Mouse (Mus musculus) limb, embryonic 13.5 days (tissue): ENCODE results near the gene Lhpp. TPM values are rescaled to one million over a fixed set of nuclear protein-coding genes. Genes with fewer than 3 reads are reported as not detected.

ENCODE experiments used
- ATAC-seq: fragments of 200-750 bp; cut with Nextera tagmentation; 2 replicates; pipeline ENCODE4 v1.8.0; 2017; ENCODE audit warnings: low read depth, moderate number of reproducible peaks, moderate TSS enrichment; ENCODE audit not compliant: low FRiP score
- H3K27ac ChIP-seq: fragments of 300-500 bp; sonication (generic); 2 replicates; pipeline ENCODE4 v1.5.1; 2015; ENCODE audit warnings: inconsistent platforms, mild to moderate bottlenecking, moderate library complexity
- H3K27me3 ChIP-seq: fragments of 300-500 bp; sonication (generic); 2 replicates; pipeline ENCODE4 v1.6.1; 2015; ENCODE audit warnings: mild to moderate bottlenecking, inconsistent platforms
- H3K36me3 ChIP-seq: fragments of 300-500 bp; sonication (generic); 2 replicates; pipeline ENCODE4 v1.6.1; 2015; ENCODE audit warnings: inconsistent platforms, mild to moderate bottlenecking, moderate library complexity
- H3K4me1 ChIP-seq: fragments of 300-500 bp; sonication (generic); 2 replicates; pipeline ENCODE4 v1.6.1; 2015; ENCODE audit warnings: inconsistent platforms
- H3K4me2 ChIP-seq: fragments of 300-500 bp; sonication (generic); replicated peaks from 2 replicates; pipeline ENCODE4 v1.6.1; 2015; ENCODE audit warnings: inconsistent platforms, mild to moderate bottlenecking, moderate library complexity
- H3K4me3 ChIP-seq: fragments of 300-500 bp; sonication (generic); 2 replicates; pipeline ENCODE4 v1.5.1; 2015; ENCODE audit warnings: moderate library complexity, mild to moderate bottlenecking, inconsistent platforms
- H3K9ac ChIP-seq: fragments of 300-500 bp; sonication (generic); 2 replicates; pipeline ENCODE4 v1.6.1; 2015; ENCODE audit warnings: mild to moderate bottlenecking, inconsistent platforms
- H3K9me3 ChIP-seq: fragments of 300-500 bp; sonication (generic); 2 replicates; pipeline ENCODE4 v1.6.1; 2016; ENCODE audit warnings: inconsistent platforms
- WGBS: fragments of 180-500 bp; shearing (Covaris S2); methylation state at CpG from one replicate; pipeline ENCODE4 v1.1.7; 2015; 5-methylcytosine and 5-hydroxymethylcytosine counted together
- polyA plus RNA-seq: library from polyadenylated mRNA; unstranded; fragments of >200 nt; fragmentation: Nextera tagmentation; extraction: Ambion mirVana; gene quantifications from 2 replicates; pipeline ENCODE4 v1.2.1, GENCODE M21; 2015

Lhpp gene
- polyA plus RNA-seq, 1 experiment from 2014 or later = 22.6 TPM

- no peaks in the 10 kb centered on the region for H3K27me3 ChIP-seq
- no peaks in the 10 kb centered on the region for H3K36me3 ChIP-seq
- no peak overlapping the region for H3K9ac ChIP-seq
- H3K4me1 ChIP-seq = peaks cover 9% of the 10 kb centered on the region; the same call in 1 of the 2 replicates
- H3K4me3 ChIP-seq = no peak overlapping the region
- no peaks in the 10 kb centered on the region for H3K9me3 ChIP-seq
- no peak overlapping the region for H3K27ac ChIP-seq
- peak; percentile 57 for ATAC-seq
- 62% methylated on average over 17 of the region's 17 CpGs for WGBS
- H3K4me2 ChIP-seq = no peak overlapping the region
These were observed 63.7 kb downstream of the Lhpp start for GRCm38 (mm10) chr7:132673931-132674755.

- WGBS = 90% methylated on average over 2 of the region's 2 CpGs
- Histone ChIP-seq H3K27ac (no peak overlapping the region), H3K27me3 (no peaks in the 10 kb centered on the region), H3K36me3 (no peaks in the 10 kb centered on the region), H3K4me1 (peaks cover 9% of the 10 kb centered on the region; the same call in 1 of the 2 replicates), H3K9ac (no peak overlapping the region), H3K4me2 (no peak overlapping the region), H3K9me3 (no peaks in the 10 kb centered on the region), H3K4me3 (no peak overlapping the region)
- ATAC-seq = no peak
These were observed 65.5 kb downstream of the Lhpp start for GRCm38 (mm10) chr7:132675922-132676321.

DNA sequence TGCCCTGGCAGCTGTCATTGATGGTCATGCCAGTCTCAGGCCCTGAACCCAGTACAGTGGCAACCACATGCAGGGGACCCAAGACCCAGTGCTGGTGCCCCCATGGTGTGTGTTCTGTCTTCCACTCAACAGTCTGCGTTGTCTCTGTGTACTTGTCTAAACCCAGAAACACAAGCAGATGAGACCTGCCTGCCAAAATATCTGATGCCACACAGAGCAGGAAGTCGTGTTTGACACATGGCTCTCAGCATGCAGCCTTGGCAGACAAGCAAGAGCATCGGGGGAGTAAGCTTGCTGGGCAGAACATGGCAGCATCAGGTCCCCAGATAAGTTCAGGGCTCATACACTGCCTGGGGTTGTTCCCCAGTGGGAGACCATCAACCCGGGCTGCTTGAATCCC lies 68.7 kb downstream of the Lhpp start:
- Histone ChIP-seq H3K4me2 (no peak overlapping the region), H3K27ac (no peak overlapping the region), H3K27me3 (no peaks in the 10 kb centered on the region), H3K4me3 (no peak overlapping the region), H3K9me3 (no peaks in the 10 kb centered on the region), H3K4me1 (peaks cover 13% of the 10 kb centered on the region; the same call in 1 of the 2 replicates), H3K9ac (no peak overlapping the region), H3K36me3 (no peaks in the 10 kb centered on the region)
- ATAC-seq = no peak
- 69% methylated on average over 4 of the region's 4 CpGs for WGBS

DNA sequence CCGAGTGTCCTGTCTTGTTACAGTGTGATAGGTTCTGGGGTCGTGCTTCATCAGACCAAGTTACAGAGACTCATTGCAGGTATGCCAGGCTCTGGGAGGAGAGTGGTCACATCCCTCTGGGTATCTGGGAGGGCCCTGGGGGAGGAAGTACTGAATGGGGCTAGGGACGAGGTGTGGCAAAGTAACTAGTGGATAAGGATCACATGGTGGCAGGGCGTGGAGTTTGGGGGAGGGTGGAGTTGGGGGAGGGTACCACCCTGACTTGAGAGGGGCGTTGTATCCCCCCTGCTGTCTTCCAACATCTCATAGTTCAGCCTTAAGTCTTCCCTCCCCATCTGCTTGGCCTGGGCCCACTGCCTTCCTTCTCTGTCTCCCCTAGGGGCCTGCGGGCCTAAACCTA lies 69.1 kb downstream of the Lhpp start:
- no peaks in the 10 kb centered on the region for H3K9me3 ChIP-seq
- H3K9ac ChIP-seq = no peak overlapping the region
- no peaks in the 10 kb centered on the region for H3K36me3 ChIP-seq
- peaks cover 11% of the 10 kb centered on the region; the same call in 1 of the 2 replicates for H3K4me1 ChIP-seq
- no peak overlapping the region for H3K4me3 ChIP-seq
- no peak overlapping the region for H3K27ac ChIP-seq
- WGBS = 78% methylated on average over 6 of the region's 6 CpGs
- H3K27me3 ChIP-seq = no peaks in the 10 kb centered on the region
- no peak overlapping the region for H3K4me2 ChIP-seq
- no peak for ATAC-seq

DNA sequence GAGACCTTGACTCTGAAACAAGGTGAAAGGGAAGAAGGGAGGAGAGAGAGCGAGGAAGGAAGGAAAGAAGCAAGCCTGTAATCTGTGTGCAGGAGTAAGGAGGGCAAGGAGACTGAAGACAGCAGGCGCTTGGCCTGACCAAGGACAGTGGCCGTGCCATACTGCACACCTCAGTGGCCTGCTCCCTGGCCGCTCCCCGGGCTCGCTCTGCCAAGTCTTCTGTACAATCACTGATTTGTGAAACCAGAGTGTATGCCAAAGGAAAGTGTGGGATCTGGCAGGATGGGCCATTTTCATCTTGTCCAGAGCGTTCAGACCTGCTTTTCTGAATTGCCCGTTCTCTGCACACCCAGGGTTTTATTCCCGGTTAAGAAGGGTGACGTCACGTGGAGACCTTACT lies 70.9 kb downstream of the Lhpp start:
- no peak overlapping the region for H3K4me3 ChIP-seq
- no peak overlapping the region for H3K27ac ChIP-seq
- H3K9me3 ChIP-seq = no peaks in the 10 kb centered on the region
- ATAC-seq = no peak
- H3K4me2 ChIP-seq = no peak overlapping the region
- peaks cover 11% of the 10 kb centered on the region; the same call in 1 of the 2 replicates for H3K4me1 ChIP-seq
- H3K27me3 ChIP-seq = no peaks in the 10 kb centered on the region
- H3K9ac ChIP-seq = 0 out of 2 replicates have a peak overlapping the region, but pooled peaks have one; percentile 8
- 90% methylated on average over 11 of the region's 11 CpGs for WGBS
- no peaks in the 10 kb centered on the region for H3K36me3 ChIP-seq

- Histone ChIP-seq H3K27me3 (no peaks in the 10 kb centered on the region), H3K27ac (no peak overlapping the region), H3K4me1 (peaks cover 11% of the 10 kb centered on the region; the same call in 1 of the 2 replicates), H3K9me3 (no peaks in the 10 kb centered on the region), H3K36me3 (no peaks in the 10 kb centered on the region), H3K4me3 (no peak overlapping the region), H3K9ac (no peak overlapping the region), H3K4me2 (no peak overlapping the region)
- no peak for ATAC-seq
- WGBS = 74% methylated on average over 1 of the region's 1 CpGs
These were observed 71.4 kb downstream of the Lhpp start for GRCm38 (mm10) chr7:132681831-132682230.

DNA sequence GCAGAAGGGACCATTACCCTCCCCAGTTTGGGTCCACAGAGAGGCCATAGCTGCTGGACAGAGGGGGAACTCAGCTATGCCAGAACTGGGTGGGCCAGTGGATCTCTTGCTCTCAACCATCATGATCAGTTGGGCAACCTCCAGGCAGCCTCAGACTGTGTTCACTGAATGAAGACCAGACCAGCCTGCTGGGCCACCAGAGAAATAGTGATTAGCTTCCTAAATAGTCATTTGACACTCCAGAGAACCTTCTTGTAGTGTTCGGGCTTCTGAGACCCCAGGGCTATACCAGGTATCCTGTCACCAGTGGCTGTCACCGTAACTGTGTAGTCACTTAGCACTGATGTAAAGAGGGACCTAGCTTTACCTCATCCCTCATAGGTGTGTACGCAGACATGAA lies 71.9 kb downstream of the Lhpp start:
- no peaks in the 10 kb centered on the region for H3K27me3 ChIP-seq
- no peaks in the 10 kb centered on the region for H3K36me3 ChIP-seq
- 87% methylated on average over 3 of the region's 3 CpGs for WGBS

DNA sequence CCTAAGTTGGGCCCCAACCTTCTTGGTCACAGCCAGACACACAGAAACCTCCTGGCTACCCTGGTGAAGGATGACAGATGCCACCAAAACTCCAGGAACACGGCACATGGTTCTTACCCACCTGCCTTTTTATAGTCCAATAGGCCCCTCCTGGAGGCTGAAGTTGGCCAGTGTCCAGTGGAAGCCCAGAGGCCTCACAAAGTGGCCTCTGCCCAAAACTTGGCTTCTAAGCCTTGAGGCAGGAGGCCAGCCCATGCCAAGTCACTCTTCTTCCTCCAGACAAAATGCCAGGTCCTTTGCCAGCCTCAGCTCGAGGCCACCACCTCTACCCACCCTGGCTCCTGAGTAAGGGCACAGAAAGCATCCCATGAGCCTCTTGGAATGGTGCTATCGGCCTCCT lies 72.5 kb downstream of the Lhpp start:
- H3K27ac ChIP-seq = no peak overlapping the region
- 67% methylated on average over 3 of the region's 3 CpGs for WGBS

More for the DNA sequence above, 71.9 kb downstream of the Lhpp start:
- Histone ChIP-seq H3K4me3 (no peak overlapping the region), H3K4me2 (no peak overlapping the region), H3K9me3 (no peaks in the 10 kb centered on the region), H3K27ac (no peak overlapping the region), H3K9ac (no peak overlapping the region), H3K4me1 (peaks cover 11% of the 10 kb centered on the region; the same call in 1 of the 2 replicates)
- ATAC-seq = no peak

GRCm38 (mm10) chr7:132683923-132684322 lies 73.5 kb downstream of the Lhpp start:
- no peak overlapping the region for H3K4me3 ChIP-seq
- no peaks in the 10 kb centered on the region for H3K9me3 ChIP-seq
- H3K4me2 ChIP-seq = no peak overlapping the region
- H3K36me3 ChIP-seq = no peaks in the 10 kb centered on the region
- no peak for ATAC-seq
- no peak overlapping the region for H3K27ac ChIP-seq
- peaks cover 26% of the 10 kb centered on the region for H3K4me1 ChIP-seq
- H3K9ac ChIP-seq = no peak overlapping the region
- 83% methylated on average over 4 of the region's 4 CpGs for WGBS
- H3K27me3 ChIP-seq = no peaks in the 10 kb centered on the region

More for the DNA sequence above, 72.5 kb downstream of the Lhpp start:
- Histone ChIP-seq H3K27me3 (no peaks in the 10 kb centered on the region), H3K36me3 (no peaks in the 10 kb centered on the region), H3K4me3 (no peak overlapping the region), H3K4me2 (no peak overlapping the region), H3K9ac (no peak overlapping the region), H3K4me1 (peaks cover 16% of the 10 kb centered on the region; the same call in 1 of the 2 replicates), H3K9me3 (no peaks in the 10 kb centered on the region)
- ATAC-seq = no peak

GRCm38 (mm10) chr7:132686515-132686914 lies 76.1 kb downstream of the Lhpp start:
- WGBS = 90% methylated on average over 3 of the region's 3 CpGs

GRCm38 (mm10) chr7:132687897-132688296 lies 77.5 kb downstream of the Lhpp start:
- peak overlapping the region; percentile 62 for H3K27ac ChIP-seq
- H3K27me3 ChIP-seq = no peaks in the 10 kb centered on the region
- no peaks in the 10 kb centered on the region for H3K9me3 ChIP-seq
- no peak overlapping the region for H3K4me2 ChIP-seq
- no peak for ATAC-seq
- H3K4me3 ChIP-seq = no peak overlapping the region
- peaks cover 41% of the 10 kb centered on the region for H3K4me1 ChIP-seq
- WGBS = 52% methylated on average over 2 of the region's 2 CpGs
- H3K9ac ChIP-seq = no peak overlapping the region
- H3K36me3 ChIP-seq = no peaks in the 10 kb centered on the region

More at GRCm38 (mm10) chr7:132686515-132686914, 76.1 kb downstream of the Lhpp start:
- Histone ChIP-seq H3K4me3 (no peak overlapping the region), H3K4me1 (peaks cover 33% of the 10 kb centered on the region), H3K4me2 (no peak overlapping the region), H3K9me3 (no peaks in the 10 kb centered on the region), H3K9ac (no peak overlapping the region), H3K27ac (no peak overlapping the region), H3K36me3 (no peaks in the 10 kb centered on the region), H3K27me3 (no peaks in the 10 kb centered on the region)
- ATAC-seq = no peak

DNA sequence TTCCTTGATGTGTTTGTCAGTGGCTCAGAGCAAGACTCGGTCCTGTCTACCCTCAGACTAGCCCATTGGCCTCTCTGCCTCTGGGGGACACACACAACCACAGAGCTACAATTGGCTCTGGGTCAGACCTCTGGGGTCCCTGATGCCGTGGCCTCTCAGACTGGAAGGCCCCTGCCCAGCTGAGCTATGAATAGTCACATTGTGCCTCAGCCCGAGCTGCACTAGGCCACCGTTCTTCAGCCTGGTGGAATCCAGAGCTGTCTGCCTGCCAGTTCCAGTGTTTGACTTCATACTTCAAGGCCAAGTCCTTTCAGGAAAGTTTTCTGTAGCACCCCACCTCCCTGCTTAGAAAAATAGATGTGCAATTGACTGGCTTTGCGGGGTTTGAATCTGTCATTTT lies 78.3 kb downstream of the Lhpp start:
- peaks cover 36% of the 10 kb centered on the region for H3K4me1 ChIP-seq
- H3K4me3 ChIP-seq = no peak overlapping the region
- no peak overlapping the region for H3K4me2 ChIP-seq
- 56% methylated on average over 5 of the region's 5 CpGs for WGBS
- H3K36me3 ChIP-seq = no peaks in the 10 kb centered on the region
- ATAC-seq = peak; percentile 46
- no peaks in the 10 kb centered on the region for H3K27me3 ChIP-seq
- no peaks in the 10 kb centered on the region for H3K9me3 ChIP-seq
- H3K27ac ChIP-seq = peak overlapping the region; percentile 62
- H3K9ac ChIP-seq = no peak overlapping the region
